Mouse (Mus musculus) urinary bladder, postnatal 4 days (tissue): ENCODE data around the gene Bahd1.
A peak's percentile ranks its signal among the peaks of the same experiment; 100 is the strongest.

Experiments
- DNase-seq, 2 experiments: peaks; one replicate each; pipeline ENCODE4 v3.0.0; 2021 to 2022; ENCODE audit warnings: low spot score in 2 of 2

The Bahd1 gene

DNA sequence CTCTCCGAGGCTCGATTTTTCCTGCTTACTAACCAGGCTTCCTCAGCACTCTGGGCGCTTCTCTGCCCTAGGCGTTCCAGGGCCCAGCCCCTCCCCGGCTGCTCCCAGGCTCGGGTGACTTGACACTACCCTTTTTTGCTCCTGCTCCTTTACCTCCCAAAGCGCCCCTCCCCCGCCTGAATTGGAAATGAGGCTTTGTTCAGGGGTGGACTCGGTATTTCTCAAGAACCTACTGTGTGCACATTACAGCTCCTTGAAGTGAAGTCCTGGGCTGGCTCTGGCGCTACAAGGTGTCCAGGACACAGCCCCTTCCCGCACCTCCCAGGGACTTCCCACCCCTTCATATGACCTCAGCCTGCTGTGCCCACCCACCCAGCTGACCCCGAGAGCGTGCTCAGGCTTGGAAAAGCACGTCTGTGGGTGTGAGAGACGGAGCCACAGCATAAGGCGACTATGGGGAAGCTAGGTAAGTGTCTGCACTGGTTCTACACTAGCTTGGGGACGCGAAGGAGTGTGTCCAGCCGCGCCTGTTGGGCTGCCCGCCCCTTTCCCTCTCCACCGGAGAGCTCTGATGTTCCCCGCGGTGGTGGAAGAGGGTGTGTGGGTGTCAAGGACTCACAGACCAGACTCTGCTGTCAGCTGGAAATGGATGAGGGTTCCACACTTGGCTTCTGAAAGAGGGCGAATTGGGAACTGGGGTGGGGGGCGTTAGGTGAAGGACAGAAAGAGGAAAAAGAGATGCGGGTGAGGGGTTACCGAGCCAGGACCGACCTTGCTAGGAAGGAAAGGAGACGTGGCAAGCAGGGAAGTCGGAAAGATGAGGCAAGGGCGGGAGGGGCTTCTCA lies at the start of gene Bahd1:
Gene Bahd1 (plus strand): TSS at position 397 of the 845 bp plus-strand sequence.
- no peak for DNase-seq

DNA sequence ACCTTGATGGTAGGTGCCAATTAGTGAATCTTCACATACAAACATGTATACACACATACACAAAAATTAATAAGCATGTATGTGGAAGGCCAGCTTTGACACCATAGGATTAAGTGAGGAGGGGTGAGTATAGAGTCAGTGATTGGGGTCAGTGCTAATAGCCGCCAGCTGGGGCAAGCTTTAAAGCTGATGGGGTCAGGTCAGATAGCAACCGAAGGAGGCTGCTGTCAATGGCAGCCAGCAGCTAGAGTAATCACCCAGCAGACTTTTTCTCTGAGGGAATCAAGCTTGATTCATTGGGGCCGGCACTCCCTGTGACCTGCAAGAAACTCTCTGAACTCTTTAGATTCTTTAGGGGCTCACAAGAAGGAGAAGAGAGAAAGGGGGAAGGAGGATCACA lies 48.4 kb upstream of the Bahd1 start:
- DNase-seq: no peak

DNA sequence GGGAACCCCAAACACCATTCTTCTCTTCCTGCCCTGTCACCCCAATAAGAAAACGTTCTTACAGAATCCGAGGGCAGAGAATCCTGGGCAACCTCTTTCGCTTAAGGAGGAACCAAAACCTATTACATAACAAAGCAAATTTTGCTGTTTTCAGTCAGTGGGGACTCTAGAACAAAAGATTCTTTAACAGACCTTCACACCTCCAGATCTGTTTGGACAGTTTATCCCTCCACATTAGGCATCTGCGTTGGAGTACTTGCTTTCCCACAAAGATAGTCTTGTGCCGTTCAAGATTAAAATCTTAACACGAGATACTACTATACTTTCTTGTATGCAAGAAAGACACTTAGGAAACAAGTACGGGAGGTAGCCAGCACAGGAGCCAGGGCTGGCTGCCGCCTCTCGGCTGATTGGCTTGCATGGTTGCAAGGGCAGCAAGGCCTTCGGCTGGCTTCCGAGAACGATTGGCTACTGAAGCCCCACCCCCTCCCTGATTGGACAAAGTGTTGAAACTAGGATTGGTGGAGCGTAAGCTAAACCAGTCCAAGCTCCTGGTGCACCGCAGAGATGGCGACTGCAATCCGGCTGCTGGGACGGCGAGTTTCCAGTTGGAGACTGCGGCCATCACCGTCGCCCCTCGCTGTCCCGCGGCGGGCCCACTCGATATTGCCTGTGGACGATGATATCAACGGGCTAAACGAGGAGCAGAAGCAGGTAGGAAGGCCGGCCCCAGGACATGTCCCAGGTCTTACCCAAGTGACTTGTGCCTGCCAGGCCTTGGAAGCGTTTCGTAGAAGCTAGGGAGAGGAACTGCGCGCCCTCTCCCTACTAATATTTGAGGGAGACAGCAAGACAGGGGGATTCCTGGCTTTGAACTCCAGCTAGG lies 38.5 kb upstream of the Bahd1 start, which contains the start of gene Ivd:
Gene Ivd (plus strand): TSS at position 501 of the 886 bp plus-strand sequence.
- peak; percentile 83 to 92 for DNase-seq

DNA sequence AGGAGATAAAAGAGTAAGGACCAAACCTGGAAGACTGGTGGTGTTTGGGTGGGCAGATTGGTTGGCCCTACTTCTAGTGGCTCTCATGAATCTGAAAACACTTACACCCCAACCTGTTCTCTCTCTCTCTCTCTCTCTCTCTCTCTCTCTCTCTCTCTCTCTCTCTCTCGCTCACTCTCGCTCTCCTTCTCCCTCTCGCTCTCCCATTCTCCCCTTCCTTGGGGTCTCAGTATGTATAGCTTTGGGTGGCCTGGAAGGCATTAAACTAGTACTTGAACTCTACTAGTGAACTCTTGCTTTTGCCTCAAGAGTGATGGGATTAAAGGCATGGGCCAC lies 37.9 kb upstream of the Bahd1 start:
- no peak for DNase-seq

DNA sequence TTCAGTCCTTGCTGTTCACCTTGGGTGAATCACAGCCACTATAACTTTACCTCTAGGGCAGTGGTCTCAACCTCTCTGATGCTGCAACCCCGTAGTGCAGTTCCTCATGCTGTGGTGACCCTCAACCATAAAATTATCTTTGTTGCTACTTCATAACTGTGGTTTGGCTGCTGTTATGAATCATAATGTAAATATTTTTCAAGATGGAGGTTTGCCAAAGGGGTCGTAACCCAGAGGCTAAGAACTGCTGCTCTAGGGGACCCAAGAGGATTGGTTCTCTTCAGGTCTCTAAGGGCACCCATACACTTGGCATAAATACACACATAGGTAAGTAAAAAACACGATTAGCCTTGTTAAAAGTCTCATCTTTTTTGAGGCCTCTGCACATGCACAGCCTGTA lies 29.6 kb upstream of the Bahd1 start:
- DNase-seq: no peak

DNA sequence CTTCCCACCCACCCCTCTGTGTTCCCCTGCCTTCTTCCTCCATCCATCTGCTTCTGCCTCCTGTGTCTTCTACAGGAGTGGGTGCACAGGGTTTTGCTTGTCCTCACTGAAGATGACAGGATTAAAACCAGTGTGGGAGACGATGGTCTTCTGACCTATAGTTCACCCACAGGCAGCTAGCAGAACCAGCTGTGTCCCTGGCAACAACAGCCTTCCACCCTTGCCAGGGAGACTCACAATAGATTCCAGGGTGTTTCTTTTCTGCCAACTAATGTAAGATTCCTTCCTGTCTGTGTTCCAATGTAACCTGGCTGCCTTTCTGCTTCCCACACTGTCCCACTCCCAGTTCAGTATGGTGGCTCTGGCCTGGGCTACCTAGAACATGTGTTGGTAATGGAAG lies 29.1 kb upstream of the Bahd1 start:
- DNase-seq: no peak

DNA sequence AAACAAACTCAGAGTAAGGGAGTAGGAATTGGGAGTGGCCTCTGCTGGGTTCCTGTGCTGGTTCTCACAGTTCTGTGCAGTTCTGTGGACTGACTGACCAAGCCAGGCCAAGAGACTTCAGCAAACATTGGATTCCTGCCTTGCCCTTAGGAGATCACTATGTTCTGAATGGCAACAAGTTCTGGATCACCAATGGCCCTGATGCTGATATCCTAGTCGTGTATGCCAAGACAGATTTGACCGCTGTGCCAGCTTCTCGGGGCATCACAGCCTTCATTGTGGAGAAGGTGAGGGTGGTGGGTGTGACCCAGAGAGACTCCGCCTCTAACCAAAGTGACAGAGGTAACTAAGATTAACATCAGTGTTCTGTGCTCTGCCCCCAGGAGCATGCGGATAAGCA lies 27.2 kb upstream of the Bahd1 start:
- no peak for DNase-seq

DNA sequence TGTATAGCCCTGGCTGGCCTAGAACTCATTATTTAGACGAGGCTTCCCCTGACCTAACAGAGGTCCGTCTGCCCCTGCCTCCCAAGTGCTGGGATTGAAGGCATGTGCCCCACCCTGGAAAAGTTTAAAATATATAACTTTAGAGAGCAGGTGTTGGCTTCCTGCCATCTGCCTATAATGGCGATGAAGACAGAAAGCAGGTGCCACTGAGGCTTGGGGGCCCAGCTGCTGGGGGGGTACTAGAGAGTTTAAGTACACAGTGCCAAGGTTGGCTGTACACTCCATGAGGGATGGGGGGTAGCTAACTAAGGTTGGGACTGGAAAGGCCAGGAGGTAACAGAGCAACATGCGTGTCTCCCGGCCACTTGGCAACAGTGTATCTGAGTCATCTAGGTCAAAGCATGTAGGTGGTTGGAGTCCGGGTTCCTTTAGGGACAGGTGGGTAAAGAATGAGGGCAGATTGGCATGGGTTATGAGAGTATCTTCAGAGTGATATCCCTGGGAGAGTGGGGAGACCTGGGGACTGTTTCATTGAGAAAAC lies 26.2 kb upstream of the Bahd1 start:
- DNase-seq: no peak

DNA sequence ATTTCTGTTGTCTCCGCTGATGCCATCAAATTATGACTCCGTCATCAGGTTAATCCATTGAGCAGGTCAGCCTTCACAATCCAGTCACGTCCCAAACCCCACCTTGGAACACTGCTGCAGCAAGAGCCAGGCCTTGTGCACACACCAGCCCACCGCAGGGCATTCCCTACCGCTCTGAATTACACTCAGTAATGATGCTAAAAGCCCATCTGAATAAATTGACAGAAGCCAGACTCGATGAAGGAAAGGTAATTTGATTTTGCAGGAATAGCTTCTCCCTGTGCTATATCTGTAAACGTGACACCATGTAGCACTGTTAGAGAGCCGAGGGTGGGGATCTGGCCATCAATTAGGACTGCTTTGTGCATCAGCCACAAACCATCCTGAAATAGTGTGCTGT lies 24.9 kb upstream of the Bahd1 start:
- DNase-seq: no peak

DNA sequence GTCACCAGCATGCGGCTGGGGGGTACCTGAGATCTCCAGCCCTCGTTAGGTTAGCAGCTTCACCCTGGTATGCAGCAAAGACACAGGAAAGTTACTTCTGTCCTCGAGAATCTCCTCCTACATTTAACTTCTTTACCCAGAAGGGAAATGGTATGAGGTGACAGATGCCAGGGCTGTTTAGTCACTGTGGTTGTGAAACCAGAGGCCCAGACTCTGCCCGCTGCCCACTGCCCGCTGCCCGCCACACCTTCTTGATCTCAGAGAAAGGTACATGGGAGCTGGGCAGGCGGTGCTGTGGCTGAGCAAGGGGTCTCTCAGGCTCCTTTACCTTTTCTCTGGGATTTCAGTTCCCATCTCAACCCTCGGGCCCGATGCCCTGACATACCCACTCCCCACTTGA lies 23.7 kb upstream of the Bahd1 start:
- no peak for DNase-seq

DNA sequence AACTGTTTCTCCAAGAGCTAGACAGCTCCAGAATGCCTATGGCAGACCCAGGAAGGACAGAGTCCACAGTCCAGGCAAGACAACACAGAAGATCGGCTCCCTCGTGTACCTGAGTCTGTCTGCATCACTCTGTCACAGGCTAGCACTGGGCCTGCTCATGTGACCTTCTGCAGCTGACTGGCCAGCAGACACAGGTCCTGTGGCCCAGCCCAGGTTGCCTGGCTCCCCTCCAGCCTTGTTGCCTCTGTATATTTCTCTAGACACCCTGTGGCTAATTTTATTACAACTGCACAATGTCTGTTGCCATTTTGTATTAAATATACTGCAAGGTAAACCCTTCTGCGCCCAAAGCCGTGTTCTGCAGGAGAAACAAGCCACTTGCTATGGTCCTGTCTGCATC lies 19.2 kb upstream of the Bahd1 start:
- DNase-seq: no peak

DNA sequence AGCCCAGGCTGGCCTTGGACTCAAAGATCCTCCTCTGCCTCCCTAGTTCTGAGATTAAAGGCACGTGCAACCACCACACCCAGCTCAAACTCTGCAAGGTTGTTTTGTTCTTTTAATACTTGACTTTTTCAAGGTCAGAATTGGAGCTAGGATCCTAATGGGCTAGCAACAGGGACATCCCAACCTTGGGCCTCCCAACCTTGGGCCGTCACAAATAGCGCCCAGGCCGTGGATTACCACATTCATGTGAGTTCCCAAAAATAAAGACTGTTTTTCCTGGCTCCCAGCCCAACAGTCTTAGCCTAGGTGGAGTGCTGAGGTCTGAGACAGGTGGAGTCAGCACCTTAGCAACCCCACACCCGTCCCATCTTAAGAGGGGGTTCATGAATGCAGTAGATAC lies 18.2 kb upstream of the Bahd1 start:
- DNase-seq: no peak

DNA sequence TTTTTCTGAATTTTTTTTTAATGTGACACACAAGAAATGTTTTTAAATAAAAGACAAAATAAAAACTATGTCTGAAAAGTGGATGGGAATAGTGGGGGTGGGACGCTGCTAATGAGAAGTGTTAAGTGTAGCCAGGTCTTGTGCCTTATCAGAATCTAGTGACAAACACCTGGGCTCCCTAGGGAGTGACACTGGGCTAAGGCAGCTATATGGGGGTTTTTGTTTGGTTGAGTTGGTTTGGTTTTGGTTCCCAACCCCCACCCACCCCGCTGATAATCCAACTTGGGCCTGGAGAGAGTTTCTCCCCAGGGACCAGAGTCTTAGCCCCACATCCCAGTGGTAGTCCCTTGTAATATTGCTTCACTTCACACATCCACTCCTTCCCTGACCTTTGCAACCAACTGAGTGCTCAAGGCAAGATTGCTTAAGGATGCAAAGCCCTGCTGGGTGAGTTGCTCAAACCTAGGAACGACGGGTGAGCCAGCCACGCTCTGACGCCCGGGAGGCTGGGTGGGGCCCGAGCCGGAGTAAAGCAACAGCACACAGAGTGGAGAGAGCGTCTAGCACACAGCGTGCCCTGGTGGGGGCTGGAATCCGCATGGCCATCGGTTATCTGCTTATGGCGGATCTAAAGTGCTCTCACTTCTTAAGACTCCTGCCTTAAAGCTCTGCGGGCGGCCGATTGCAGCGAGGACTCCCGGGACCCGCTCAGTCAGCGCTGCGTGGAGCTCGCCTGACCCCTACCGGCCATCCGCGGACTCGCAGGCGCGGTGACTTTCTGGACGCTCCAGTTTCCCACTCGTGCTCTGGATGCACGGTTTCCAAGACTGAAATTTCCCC lies 17.1 kb upstream of the Bahd1 start:
- peak; percentile 81 to 90 for DNase-seq

DNA sequence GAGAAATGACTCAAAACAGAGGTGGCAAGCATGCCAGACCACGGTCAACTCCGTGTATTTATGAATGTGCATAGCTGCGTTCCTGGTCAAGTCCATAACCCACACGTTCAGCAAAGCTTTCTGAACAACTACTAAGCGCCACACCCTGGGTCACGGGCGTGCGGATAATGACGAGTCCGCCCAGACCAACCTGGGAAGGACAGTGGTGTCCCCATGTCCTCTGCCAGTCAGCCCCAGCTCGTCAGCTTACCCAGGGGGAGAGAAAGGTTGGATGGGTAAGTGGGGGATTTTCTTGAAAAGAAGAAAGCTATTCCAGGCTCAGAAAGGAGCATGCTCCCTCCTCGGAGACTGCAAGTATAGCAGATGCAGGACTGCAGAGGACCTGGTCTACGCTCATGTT lies 12.7 kb upstream of the Bahd1 start:
- no peak for DNase-seq

DNA sequence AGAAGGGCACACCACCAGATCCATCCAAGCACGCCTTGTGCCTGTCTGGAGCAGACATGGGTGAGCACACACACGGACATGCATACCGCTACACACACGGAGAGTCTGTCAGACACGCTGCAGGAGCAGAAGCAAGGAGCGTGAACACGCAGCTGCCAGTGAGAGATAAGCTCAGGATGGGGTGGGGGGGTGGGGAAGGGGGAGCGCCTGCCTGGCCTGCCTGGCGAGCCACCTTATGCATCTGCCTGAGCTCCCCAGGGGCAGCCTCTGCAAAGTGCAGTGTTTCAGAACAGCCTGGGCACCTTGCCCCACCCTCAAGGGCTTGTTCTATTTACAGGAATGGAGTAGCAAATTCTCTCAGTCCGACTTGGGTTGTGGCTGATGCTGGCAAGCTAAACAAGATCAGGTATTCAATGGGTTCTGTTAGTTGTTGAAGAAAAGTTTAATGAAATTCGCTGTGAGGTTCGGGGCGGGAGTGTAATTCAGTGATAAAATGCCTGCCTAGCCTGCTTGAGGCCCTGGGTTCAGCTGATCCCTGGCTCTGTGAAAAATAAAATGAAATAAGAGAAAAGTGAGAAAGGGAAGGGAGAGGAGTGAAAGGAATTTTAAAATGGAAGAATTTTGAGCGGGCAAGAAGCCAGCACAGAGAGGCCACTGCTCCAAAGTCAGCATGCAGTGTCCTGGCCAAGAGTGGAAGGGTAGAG lies 12.2 kb upstream of the Bahd1 start:
- DNase-seq: no peak

DNA sequence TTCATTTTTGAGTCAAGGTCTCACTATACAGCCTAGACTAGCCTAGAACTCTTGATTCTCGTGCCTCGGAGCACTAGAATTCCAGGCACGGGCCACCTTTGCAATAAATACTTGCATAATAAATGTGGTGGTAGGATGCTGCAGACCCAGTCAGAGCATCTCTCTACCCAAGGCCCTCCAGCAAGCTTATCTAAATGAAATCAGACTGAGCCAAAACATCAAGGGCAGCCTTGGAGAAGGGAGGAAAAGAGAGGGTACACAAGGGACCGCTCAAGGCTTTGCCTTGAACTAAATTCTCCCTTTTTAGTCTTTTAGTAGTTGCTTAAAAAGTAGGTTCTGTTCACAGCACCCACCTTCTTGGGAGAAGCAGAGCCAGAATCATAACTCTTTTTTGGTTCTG lies 9.0 kb upstream of the Bahd1 start:
- no peak for DNase-seq

DNA sequence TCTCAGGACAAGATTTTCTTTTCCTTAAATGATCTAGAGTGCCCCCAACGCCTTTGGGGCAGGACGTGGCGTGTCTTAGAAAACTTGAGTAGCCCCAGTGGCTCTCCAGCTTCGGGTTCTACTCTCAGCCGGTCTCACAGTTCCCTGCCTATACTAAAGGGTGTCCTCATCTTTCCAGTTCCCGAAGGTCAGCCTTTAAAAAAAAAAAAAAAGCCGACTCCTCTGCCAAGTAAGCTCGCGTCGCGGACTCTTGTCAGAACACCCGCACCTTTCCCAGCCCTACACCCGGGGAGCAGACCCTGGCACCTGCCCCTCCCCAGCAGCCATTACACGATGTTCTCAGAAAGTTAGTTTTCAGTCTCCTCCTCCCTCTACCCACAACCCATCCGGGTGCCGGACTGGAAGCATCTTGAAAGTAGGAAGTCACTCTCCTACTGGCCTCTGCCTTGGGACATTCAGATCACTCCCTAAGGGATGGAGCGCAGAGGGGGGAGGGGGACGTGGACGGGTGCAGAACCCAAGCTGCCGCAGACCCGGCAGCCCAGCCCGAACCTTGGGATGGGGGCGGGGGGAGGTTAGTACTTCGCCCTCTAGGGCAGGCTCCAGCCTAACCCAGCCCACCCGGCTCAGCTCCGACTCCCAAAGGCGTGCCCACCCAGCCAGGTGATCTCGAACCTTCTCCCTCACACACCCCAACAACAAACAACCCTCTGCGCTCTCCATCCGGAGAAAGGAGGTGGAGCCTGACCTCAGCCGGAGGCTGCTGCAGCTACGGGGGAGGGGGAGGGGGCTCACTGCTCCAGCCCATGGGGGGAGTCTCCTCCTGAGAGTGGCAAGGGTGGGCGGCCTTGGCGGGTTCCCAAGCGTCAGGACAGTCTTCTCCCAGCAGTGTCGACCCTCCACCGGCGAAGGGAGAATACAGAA lies 3.9 kb upstream of the Bahd1 start:
- DNase-seq: no peak

DNA sequence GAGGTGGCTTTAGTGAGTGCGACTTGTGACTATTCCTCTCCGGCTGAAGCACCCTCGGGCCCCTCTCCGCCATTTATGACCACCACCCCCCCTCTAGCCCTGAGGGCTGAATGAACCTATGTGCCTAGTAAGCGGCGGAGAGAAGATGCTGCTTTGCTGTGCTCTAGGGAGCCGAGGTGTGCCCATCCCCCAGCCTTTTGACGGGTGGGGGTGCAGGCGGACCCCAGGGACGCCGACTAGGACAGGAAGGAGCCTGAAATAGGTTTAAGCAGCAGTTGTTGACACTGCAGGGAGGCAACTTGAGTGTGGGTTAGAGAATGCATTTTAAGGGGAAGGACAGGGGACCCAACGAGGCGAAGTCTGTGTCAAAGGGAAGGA lies 3.3 kb upstream of the Bahd1 start:
- no peak for DNase-seq

DNA sequence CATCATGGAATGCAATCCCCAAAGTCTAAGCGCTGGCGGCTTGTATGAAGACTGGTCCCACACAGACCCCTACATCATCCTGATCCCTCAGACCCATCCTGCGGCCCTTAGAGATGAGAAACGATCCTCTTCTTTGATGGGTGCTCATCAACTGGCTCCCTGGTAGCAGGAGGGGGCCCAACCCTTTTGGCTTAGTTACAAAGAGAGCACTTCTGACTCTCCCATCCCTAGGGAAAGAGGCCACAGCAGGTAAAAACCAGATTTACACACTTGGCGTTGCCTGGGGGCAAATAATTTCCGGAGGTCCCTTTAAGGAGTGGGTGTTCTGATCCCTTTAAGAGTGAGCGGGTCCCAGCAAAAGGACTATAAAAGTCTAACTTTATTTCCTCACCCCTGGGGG lies 2.8 kb upstream of the Bahd1 start:
- DNase-seq: no peak

DNA sequence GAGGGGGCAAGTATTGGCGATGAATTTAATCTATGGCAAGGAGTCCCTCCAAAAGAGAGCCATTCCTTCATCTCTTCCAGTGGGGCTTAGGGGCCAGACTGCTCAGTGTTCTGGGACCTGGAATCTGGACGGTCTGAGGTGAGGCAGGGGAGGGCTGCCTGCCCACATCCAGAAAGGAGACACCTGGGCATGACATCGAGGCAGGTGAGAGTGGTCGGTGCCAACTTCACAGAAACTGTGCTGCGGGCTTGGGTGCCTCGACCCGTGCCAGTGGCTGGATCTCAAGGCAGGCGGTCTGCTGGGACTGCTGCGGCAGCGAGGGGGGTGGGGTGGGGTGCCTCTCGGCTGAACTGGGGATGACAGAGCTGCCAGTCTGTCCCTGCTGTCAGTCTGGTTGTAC lies 2.4 kb upstream of the Bahd1 start:
- no peak for DNase-seq
